Mouse (Mus musculus) left cerebral cortex, postnatal 14 days (tissue): ENCODE data around the gene Smpd4. TPM values are rescaled to one million over a fixed set of nuclear protein-coding genes. Genes with fewer than 3 reads are reported as not detected.

Experiments
- DNase-seq, 2 experiments: peaks; one replicate each; pipeline ENCODE4 v3.0.0; 2021 to 2022; ENCODE audit warnings: low spot score in 2 of 2, mixed read lengths in 1 of 2
- intact Hi-C: fragments of 180-260 bp; cut with DNase I; formaldehyde crosslinking; loops from one replicate; pipeline ENCODE4 v1.15.1; 2025
- total RNA-seq, 2 experiments: library from RNA; stranded (reverse); gene quantifications; 2 replicates each; pipeline ENCODE4 v1.2.3; 2021

The Smpd4 gene
- total RNA-seq, 2 experiments from 2014 or later: 51.9 to 58.8 TPM

- intact Hi-C loops: no loop called here
- peak in 1 of 2 experiments; percentile 32 for DNase-seq
These were observed 14.5 kb downstream of the Smpd4 start for GRCm38 (mm10) chr16:17633481-17634181.

- DNase-seq: no peak
- intact Hi-C loops: no loop called here
These were observed 17.8 kb downstream of the Smpd4 start for GRCm38 (mm10) chr16:17636904-17637303.

- no peak for DNase-seq
- intact Hi-C loops: no loop called here
These were observed 18.5 kb downstream of the Smpd4 start for GRCm38 (mm10) chr16:17637610-17638009.

GRCm38 (mm10) chr16:17638036-17638628 lies 19.0 kb downstream of the Smpd4 start:
- DNase-seq: no peak
- intact Hi-C loops: no loop called here

GRCm38 (mm10) chr16:17639081-17639480 lies 19.9 kb downstream of the Smpd4 start:
- intact Hi-C loops: no loop called here
- DNase-seq: no peak

- DNase-seq: no peak
- intact Hi-C loops: no loop called here
These were observed 20.8 kb downstream of the Smpd4 start for GRCm38 (mm10) chr16:17639951-17640350.

- intact Hi-C loops: no loop called here
- no peak for DNase-seq
These were observed 21.6 kb downstream of the Smpd4 start for GRCm38 (mm10) chr16:17640706-17641105.

GRCm38 (mm10) chr16:17641301-17641700 lies 22.1 kb downstream of the Smpd4 start:
- intact Hi-C loops: no loop called here

GRCm38 (mm10) chr16:17642311-17642710 lies 23.2 kb downstream of the Smpd4 start:
- no peak for DNase-seq
- intact Hi-C loops: no loop called here

More at GRCm38 (mm10) chr16:17641301-17641700, 22.1 kb downstream of the Smpd4 start:
- no peak for DNase-seq

- DNase-seq: no peak
- intact Hi-C loops: no loop called here
These were observed 24.4 kb downstream of the Smpd4 start for GRCm38 (mm10) chr16:17643437-17643990.

- DNase-seq: peak; percentile 73 to 78
- intact Hi-C loops: no loop called here
These were observed 27.4 kb downstream of the Smpd4 start, which contains the start of gene Ccdc74a for GRCm38 (mm10) chr16:17646310-17647114. TSS of gene Ccdc74a (plus strand) at chr16:17646470.

- intact Hi-C loops: no loop called here
- no peak for DNase-seq
These were observed 28.0 kb downstream of the Smpd4 start for GRCm38 (mm10) chr16:17647156-17647555.

GRCm38 (mm10) chr16:17647566-17648340 lies 28.6 kb downstream of the Smpd4 start:
- intact Hi-C loops: no loop called here

GRCm38 (mm10) chr16:17649925-17650605 lies 30.9 kb downstream of the Smpd4 start:
- intact Hi-C loops: no loop called here
- peak in 1 of 2 experiments; percentile 44 for DNase-seq

More at GRCm38 (mm10) chr16:17647566-17648340, 28.6 kb downstream of the Smpd4 start:
- no peak for DNase-seq

- no peak for DNase-seq
- intact Hi-C loops: no loop called here
These were observed 31.6 kb downstream of the Smpd4 start for GRCm38 (mm10) chr16:17650711-17651110.

- DNase-seq: no peak
- intact Hi-C loops: no loop called here
These were observed 33.5 kb downstream of the Smpd4 start for GRCm38 (mm10) chr16:17652607-17653006.

- intact Hi-C loops: no loop called here
- DNase-seq: no peak
These were observed 34.4 kb downstream of the Smpd4 start for GRCm38 (mm10) chr16:17653601-17654000.

GRCm38 (mm10) chr16:17654188-17654795 lies 35.1 kb downstream of the Smpd4 start:
- no peak for DNase-seq
- intact Hi-C loops: no loop called here
